Mouse (Mus musculus) cerebellum, postnatal 14 days (tissue): ENCODE results near the gene Pip4k2b.
"Not testable (repeated sequence)": the region's sequence is repeated elsewhere in the genome, so short reads cannot be mapped to it uniquely, and the experiment has no call there.

Source experiments
- DNase-seq, 2 experiments: peaks; one replicate each; pipeline ENCODE4 v3.0.0; 2021; ENCODE audit warnings: mixed read lengths in 2 of 2

Pip4k2b gene

GRCm38 (mm10) chr11:97744063-97744717 is at the start of gene Pip4k2b:
Pip4k2b (minus strand) TSS chr11:97744704.
- peak in 1 of 2 experiments; percentile 76 for DNase-seq

- peak; percentile 77 to 78 for DNase-seq
These were observed 48.7 kb upstream of the Pip4k2b start for GRCm38 (mm10) chr11:97793165-97793564.

- not testable (repeated sequence) for DNase-seq
These were observed 46.4 kb upstream of the Pip4k2b start for GRCm38 (mm10) chr11:97790778-97791438.

- no peak for DNase-seq
These were observed 45.2 kb upstream of the Pip4k2b start for GRCm38 (mm10) chr11:97789727-97790126.

DNA sequence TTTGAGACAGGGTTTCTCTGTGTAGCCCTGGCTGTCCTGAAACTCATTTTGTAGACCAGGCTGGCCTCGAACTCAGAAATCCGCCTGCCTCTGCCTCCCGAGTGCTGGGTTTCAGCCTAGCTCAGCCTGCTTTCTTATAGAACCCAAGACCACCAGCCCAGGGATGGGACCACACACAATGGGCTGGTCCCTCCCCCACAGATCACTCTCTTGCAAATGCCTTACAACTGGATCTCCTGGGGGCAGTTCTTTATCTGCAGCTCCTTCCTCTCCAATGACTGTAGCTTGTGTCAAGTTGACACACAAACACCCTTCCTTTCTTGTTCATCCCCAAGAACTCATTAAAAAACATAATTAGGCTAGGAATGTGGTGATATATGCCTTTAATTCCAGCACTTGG is 43.5 kb upstream of the Pip4k2b start:
- no peak for DNase-seq

DNA sequence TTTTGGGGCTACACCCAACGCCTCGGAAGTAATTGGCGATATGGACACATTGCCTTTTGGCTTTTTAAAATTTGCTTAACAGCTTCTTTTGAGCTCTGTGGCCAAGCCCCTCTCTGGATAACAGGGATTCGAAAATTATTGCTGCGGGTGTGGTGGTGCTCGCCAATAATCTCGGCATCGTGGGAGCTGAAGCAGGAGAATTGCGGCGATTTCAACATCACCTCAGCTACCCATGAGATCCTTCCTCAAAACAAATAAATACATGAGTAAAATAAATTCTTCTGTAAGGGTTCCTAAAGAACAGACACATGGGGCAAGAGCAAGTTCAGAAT is 38.0 kb upstream of the Pip4k2b start:
- no peak for DNase-seq

- DNase-seq = peak; percentile 100
These were observed 37.5 kb upstream of the Pip4k2b start, which contains the start of gene Rpl23 for GRCm38 (mm10) chr11:97781832-97782563. Rpl23 (minus strand) TSS chr11:97782437.

GRCm38 (mm10) chr11:97781478-97781831 is 37.0 kb upstream of the Pip4k2b start:
- DNase-seq = no peak

- DNase-seq = no peak
These were observed 35.6 kb upstream of the Pip4k2b start for GRCm38 (mm10) chr11:97779968-97780701.

DNA sequence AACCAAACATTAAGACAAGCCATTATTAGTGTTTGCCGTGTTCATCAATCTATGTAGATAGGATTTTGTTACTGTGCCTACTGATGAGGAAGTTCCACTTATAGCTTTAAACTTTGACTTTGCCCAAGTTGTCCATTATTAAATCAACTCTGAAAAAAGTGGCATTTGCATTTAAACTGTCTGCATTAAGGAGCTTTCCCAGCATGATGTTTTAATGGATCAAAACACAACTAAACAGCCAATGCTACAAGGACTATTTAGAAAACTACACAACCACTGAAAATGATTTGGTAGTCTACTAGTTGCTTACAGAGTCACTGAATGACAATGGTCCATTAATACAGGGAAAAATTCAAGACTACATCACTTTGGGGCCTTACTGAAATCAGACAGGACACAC is 34.4 kb upstream of the Pip4k2b start:
- no peak for DNase-seq

DNA sequence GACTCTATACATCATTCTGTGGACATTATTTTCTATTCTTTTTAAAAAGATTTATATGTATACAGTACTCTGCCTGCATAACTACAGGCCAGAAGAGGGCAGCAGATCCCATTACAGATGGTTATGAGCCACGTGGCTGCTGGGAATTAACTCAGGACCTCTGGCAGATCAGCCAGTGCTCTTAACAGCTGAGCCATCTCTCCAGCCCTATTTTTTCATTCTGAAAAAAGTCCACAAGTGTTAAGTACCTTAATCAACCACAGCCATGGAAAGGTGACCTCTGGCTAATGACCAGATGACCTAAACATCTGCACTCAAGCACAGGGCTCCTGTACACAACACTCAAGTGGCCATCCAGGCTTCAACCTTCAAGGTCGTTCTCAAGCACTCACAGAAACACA is 32.6 kb upstream of the Pip4k2b start:
- no peak for DNase-seq

DNA sequence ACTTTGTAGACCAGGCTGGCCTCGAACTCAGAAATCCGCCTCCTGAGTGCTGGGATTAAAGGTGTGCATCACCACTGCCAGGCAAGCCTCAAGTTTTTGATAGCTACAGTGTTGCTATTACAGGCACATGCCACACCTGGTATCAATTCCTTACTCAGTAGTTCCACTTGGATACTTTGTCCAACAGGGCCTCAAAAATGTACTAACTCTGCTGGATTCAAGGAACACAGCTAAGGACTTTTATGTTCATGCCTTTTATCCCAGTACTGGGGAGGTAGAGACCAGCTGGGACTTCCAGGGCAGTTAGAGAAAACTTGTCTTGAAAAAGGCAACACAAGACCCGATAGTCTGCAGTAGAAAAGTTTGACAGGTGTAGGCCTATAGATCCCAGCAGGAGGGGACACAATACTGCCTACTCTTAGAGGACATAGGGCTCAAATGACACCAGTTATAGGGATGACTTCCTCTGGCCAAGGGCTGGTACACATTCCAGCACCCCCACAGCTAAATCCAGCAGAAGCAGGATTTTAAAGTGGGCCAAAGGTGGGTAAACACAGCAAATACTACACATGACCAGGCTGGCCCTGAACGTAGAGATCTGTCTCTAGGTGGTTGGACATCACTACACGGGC is 32.1 kb upstream of the Pip4k2b start:
- no peak for DNase-seq

GRCm38 (mm10) chr11:97775808-97776496 is 31.4 kb upstream of the Pip4k2b start, which contains the start of gene 1700001P01Rik:
1700001P01Rik (minus strand) TSS chr11:97775918.
- no peak for DNase-seq

DNA sequence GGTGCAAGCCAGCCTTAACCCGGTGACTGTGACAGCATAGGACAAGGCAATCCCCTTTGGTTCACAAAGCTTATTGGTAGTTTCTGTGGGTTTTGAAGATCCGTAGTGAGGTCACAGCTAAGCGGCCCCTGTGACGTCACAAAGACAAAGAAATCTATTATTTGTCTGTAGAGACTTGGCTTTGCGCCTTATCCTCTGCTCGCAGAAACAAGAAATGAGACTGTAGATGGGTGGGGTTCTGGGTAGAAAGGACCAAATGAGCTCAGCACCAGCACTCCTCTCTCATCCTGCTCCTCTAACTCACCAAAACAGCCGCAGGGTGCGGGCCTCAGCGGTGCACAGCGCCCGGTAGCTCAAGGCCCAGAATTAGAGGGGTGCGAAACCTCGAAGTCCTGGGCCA is 30.7 kb upstream of the Pip4k2b start:
- DNase-seq = no peak

DNA sequence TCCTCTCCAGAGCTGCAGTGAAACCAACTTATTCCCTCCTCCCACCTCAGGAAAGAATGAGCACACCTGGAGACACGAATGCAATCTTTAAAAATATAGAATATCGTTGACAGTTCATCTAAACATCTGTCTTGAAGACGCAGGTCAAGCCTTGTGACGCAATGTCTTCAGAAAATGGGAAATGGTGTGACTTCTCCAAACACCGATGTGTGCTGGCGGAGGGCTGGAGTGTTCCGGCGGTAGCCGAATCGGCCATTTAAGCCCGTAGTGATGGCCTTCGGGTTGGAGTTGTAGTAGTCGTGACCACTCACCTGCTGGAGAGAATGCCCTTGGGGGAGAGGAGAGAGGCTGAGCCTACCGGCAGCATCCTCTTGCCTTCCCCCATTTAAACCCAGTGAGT is 26.9 kb upstream of the Pip4k2b start:
- no peak for DNase-seq

DNA sequence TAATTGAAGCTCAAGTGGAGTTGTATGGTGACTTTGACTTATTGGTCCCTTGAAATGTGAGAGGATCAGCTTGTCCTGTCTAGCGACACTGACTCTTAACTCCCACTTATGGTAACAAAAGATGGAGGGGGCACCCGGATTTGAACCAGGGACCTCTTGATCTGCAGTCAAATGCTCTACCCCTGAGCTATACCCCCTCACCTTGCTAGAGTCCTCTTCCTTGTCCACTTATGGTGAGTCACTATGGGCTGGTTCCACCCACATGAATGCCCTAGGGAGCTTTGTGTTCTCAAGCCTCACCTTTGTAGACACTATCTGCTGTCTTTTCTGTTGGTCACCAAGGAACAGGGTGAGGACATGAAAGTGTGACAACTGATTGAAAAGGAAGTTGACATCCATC is 25.2 kb upstream of the Pip4k2b start:
- DNase-seq = no peak

GRCm38 (mm10) chr11:97766154-97766881 is 21.8 kb upstream of the Pip4k2b start, which contains the start of gene Cwc25:
Cwc25 (minus strand) TSS chr11:97766556.
- DNase-seq = peak; percentile 95 to 98

GRCm38 (mm10) chr11:97761638-97762037 is 17.1 kb upstream of the Pip4k2b start:
- DNase-seq = no peak

DNA sequence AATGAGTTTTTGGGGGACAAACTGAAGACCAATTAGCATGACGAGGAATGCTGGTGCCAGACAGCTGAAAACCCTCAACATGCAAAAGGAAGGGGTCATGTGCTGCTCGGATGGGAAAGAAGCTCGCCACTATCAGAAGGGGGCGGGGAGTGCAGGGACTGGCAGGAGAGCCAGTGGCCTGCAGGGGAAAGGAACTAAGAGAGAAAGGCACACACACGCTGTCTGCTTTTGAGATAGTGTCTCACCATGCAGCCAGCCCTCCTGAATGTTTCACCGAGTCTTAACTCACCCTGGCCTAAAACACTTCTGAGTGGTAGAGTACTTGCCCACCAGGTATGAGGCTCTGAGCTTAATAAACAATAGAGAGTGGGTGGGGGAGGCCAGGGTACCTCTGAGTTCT is 14.4 kb upstream of the Pip4k2b start:
- no peak for DNase-seq

GRCm38 (mm10) chr11:97758125-97758524 is 13.6 kb upstream of the Pip4k2b start:
- no peak for DNase-seq

GRCm38 (mm10) chr11:97753277-97753676 is 8.8 kb upstream of the Pip4k2b start:
- DNase-seq = no peak
